Mouse (Mus musculus): ENCODE measurements around the gene Sec13. TPM values are rescaled to one million over a fixed set of nuclear protein-coding genes. Genes with fewer than 3 reads are reported as not detected.

Sec13 gene
- total and polyA plus RNA-seq, 2 experiments from 2014 or later: 104 to 145 TPM

- Histone ChIP-seq H3K27ac (ENCODE audit: low read depth, low read length) (no peak overlapping the region), H3K9me3 (ENCODE audit: low read length) (no peaks in the 10 kb centered on the region), H3K36me3 (ENCODE audit: insufficient read depth, low read length) (peaks cover 31% of the 10 kb centered on the region), H3K4me2 (ENCODE audit: low read depth, low read length, poor library complexity, severe bottlenecking) (no peak overlapping the region), H3K9ac (replicated peaks; ENCODE audit: low read length, poor library complexity, severe bottlenecking) (no peak overlapping the region), H3K4me3 (ENCODE audit: low read depth, low read length) (no peak overlapping the region), H3K4me1 (ENCODE audit: insufficient read depth, low read length) (no peaks in the 10 kb centered on the region), H3K27me3 (ENCODE audit: insufficient read depth, low read length) (no peaks in the 10 kb centered on the region)
- WGBS: 60% methylated on average over 17 of the region's 17 CpGs
- ATAC-seq (ENCODE audit: low FRiP score): no peak
- no peak for DNase-seq (ENCODE audit: low spot score)
- TF ChIP-seq CTCF (IDR thresholded peaks at IDR 0.05): no peak
Observed at GRCm38 (mm10) chr6:113749119-113749685, 8.7 kb upstream of the Sec13 start.

GRCm38 (mm10) chr6:113748351-113748750 is 7.8 kb upstream of the Sec13 start:
- DNase-seq (ENCODE audit: low spot score) (no peak), ATAC-seq (ENCODE audit: low FRiP score) (no peak)
- no peaks in the 10 kb centered on the region for H3K4me1 ChIP-seq (ENCODE audit: insufficient read depth, low read length)
- TF ChIP-seq CTCF (IDR thresholded peaks at IDR 0.05): no peak
- H3K27me3 ChIP-seq (ENCODE audit: insufficient read depth, low read length): no peaks in the 10 kb centered on the region
- 29% methylated on average over 26 of the region's 26 CpGs for WGBS
- no peaks in the 10 kb centered on the region for H3K9me3 ChIP-seq (ENCODE audit: low read length)
- H3K4me3 ChIP-seq (ENCODE audit: low read depth, low read length): no peak overlapping the region
- no peak overlapping the region for H3K27ac ChIP-seq (ENCODE audit: low read depth, low read length)
- peaks cover 31% of the 10 kb centered on the region for H3K36me3 ChIP-seq (ENCODE audit: insufficient read depth, low read length)
- no peak overlapping the region for H3K4me2 ChIP-seq (ENCODE audit: low read depth, low read length, poor library complexity, severe bottlenecking)
- no peak overlapping the region for H3K9ac ChIP-seq (replicated peaks; ENCODE audit: low read length, poor library complexity, severe bottlenecking)

- Histone ChIP-seq H3K9ac (replicated peaks; ENCODE audit: low read length, poor library complexity, severe bottlenecking) (no peak overlapping the region), H3K4me3 (ENCODE audit: low read depth, low read length) (no peak overlapping the region), H3K27ac (ENCODE audit: low read depth, low read length) (no peak overlapping the region), H3K27me3 (ENCODE audit: insufficient read depth, low read length) (no peaks in the 10 kb centered on the region), H3K4me2 (ENCODE audit: low read depth, low read length, poor library complexity, severe bottlenecking) (no peak overlapping the region), H3K9me3 (ENCODE audit: low read length) (no peaks in the 10 kb centered on the region), H3K4me1 (ENCODE audit: insufficient read depth, low read length) (no peaks in the 10 kb centered on the region), H3K36me3 (ENCODE audit: insufficient read depth, low read length) (peaks cover 24% of the 10 kb centered on the region)
- DNase-seq (ENCODE audit: low spot score) (no peak), ATAC-seq (ENCODE audit: low FRiP score) (no peak)
- no peak for TF ChIP-seq CTCF (IDR thresholded peaks at IDR 0.05)
- WGBS: 86% methylated on average over 14 of the region's 14 CpGs
Observed at GRCm38 (mm10) chr6:113747284-113747683, 6.7 kb upstream of the Sec13 start.

GRCm38 (mm10) chr6:113745117-113745516 is 4.6 kb upstream of the Sec13 start:
- no peak for TF ChIP-seq CTCF (IDR thresholded peaks at IDR 0.05)
- H3K36me3 ChIP-seq (ENCODE audit: insufficient read depth, low read length): peaks cover 9% of the 10 kb centered on the region
- no peak overlapping the region for H3K4me2 ChIP-seq (ENCODE audit: low read depth, low read length, poor library complexity, severe bottlenecking)
- DNase-seq (ENCODE audit: low spot score): no peak
- H3K9me3 ChIP-seq (ENCODE audit: low read length): no peaks in the 10 kb centered on the region
- H3K4me3 ChIP-seq (ENCODE audit: low read depth, low read length): no peak overlapping the region
- ATAC-seq (ENCODE audit: low FRiP score): no peak
- no peak overlapping the region for H3K9ac ChIP-seq (replicated peaks; ENCODE audit: low read length, poor library complexity, severe bottlenecking)
- H3K4me1 ChIP-seq (ENCODE audit: insufficient read depth, low read length): no peaks in the 10 kb centered on the region
- H3K27me3 ChIP-seq (ENCODE audit: insufficient read depth, low read length): no peaks in the 10 kb centered on the region
- H3K27ac ChIP-seq (ENCODE audit: low read depth, low read length): no peak overlapping the region

GRCm38 (mm10) chr6:113743111-113743510 is 2.6 kb upstream of the Sec13 start:
- no peak overlapping the region for H3K27ac ChIP-seq (ENCODE audit: low read depth, low read length)
- H3K4me2 ChIP-seq (ENCODE audit: low read depth, low read length, poor library complexity, severe bottlenecking): no peak overlapping the region
- H3K36me3 ChIP-seq (ENCODE audit: insufficient read depth, low read length): peaks cover 2% of the 10 kb centered on the region
- peaks cover 4% of the 10 kb centered on the region; the same call in 1 of the 2 replicates for H3K4me1 ChIP-seq (ENCODE audit: insufficient read depth, low read length)
- H3K9me3 ChIP-seq (ENCODE audit: low read length): no peaks in the 10 kb centered on the region
- H3K27me3 ChIP-seq (ENCODE audit: insufficient read depth, low read length): no peaks in the 10 kb centered on the region
- no peak for TF ChIP-seq CTCF (IDR thresholded peaks at IDR 0.05)
- 56% methylated on average over 1 of the region's 1 CpGs for WGBS
- no peak for DNase-seq (ENCODE audit: low spot score)
- ATAC-seq (ENCODE audit: low FRiP score): no peak
- no peak overlapping the region for H3K9ac ChIP-seq (replicated peaks; ENCODE audit: low read length, poor library complexity, severe bottlenecking)
- H3K4me3 ChIP-seq (ENCODE audit: low read depth, low read length): no peak overlapping the region

- WGBS: 83% methylated on average over 1 of the region's 1 CpGs
- no peak overlapping the region for H3K4me2 ChIP-seq (ENCODE audit: low read depth, low read length, poor library complexity, severe bottlenecking)
- TF ChIP-seq CTCF (IDR thresholded peaks at IDR 0.05): no peak
- H3K27me3 ChIP-seq (ENCODE audit: insufficient read depth, low read length): no peaks in the 10 kb centered on the region
- no peak overlapping the region for H3K4me3 ChIP-seq (ENCODE audit: low read depth, low read length)
- peaks cover 10% of the 10 kb centered on the region for H3K36me3 ChIP-seq (ENCODE audit: insufficient read depth, low read length)
- DNase-seq (ENCODE audit: low spot score) (no peak), ATAC-seq (ENCODE audit: low FRiP score) (no peak)
- no peaks in the 10 kb centered on the region for H3K9me3 ChIP-seq (ENCODE audit: low read length)
- H3K27ac ChIP-seq (ENCODE audit: low read depth, low read length): no peak overlapping the region
- H3K9ac ChIP-seq (replicated peaks; ENCODE audit: low read length, poor library complexity, severe bottlenecking): no peak overlapping the region
- peaks cover 4% of the 10 kb centered on the region; the same call in 1 of the 2 replicates for H3K4me1 ChIP-seq (ENCODE audit: insufficient read depth, low read length)
Observed at GRCm38 (mm10) chr6:113742321-113742720, 1.8 kb upstream of the Sec13 start.

Data from midbrain, postnatal 0 days (tissue).